9 mouse cellular contexts compared by ENCODE assay signal in genomic region chr1:187609021-187609852, GRCm38 (mm10). TPM values are rescaled to one million over a fixed set of nuclear protein-coding genes. Genes with fewer than 3 reads are reported as not detected.
DNase-seq lines count a peak whose midpoint lies in the region; ATAC-seq and TF ChIP-seq lines count a peak whose summit lies in the region.
"Had no signal": no experiment of that assay in that cellular context is flagged by ENCODE, and none has a peak within 500 bp of the region (broad histone marks: within the 10 kb centered on the region; RNA-seq: fewer than 3 reads in every experiment).

No protein-coding gene starts in this region.

- peak; percentile 67 for DNase-seq in lung, embryonic 14.5 days
- no peak for DNase-seq in lung, postnatal 36 days
- peak; percentile 75 for DNase-seq in embryonic facial prominence, embryonic 10.5 days (ENCODE audit: low spot score)
- peak; percentile 79 for DNase-seq in kidney, postnatal 14 days
- no peak for DNase-seq in frontal cortex, postnatal 14 days (ENCODE audit: low spot score in 2 of 2)
- no peak for DNase-seq in ovary, postnatal 36 days (ENCODE audit: low spot score)

- no peaks in the 10 kb centered on the region for H3K9me3 ChIP-seq in lung, embryonic 14.5 days (ENCODE audit: low read depth, low read length)
- H3K9me3 ChIP-seq in embryonic facial prominence, embryonic 10.5 days, result no peaks in the 10 kb centered on the region
- no peaks in the 10 kb centered on the region for H3K9me3 ChIP-seq in heart, embryonic 16.5 days (replicated peaks; ENCODE audit: control insufficient read depth, low read length)
- H3K9me3 ChIP-seq in midbrain, embryonic 13.5 days, result no peaks in the 10 kb centered on the region

- H3K4me2 ChIP-seq in lung, embryonic 14.5 days, result peak overlapping the region; percentile 94
- peak overlapping the region; percentile 93 for H3K4me2 ChIP-seq in heart, embryonic 16.5 days (ENCODE audit: low read depth, low read length)
- peak overlapping the region; percentile 81 for H3K4me2 ChIP-seq in midbrain, embryonic 13.5 days (replicated peaks)

- peak overlapping the region; percentile 46 for H3K9ac ChIP-seq in lung, embryonic 14.5 days
- peak overlapping the region; percentile 86 for H3K9ac ChIP-seq in heart, embryonic 16.5 days (ENCODE audit: low read length)
- H3K9ac ChIP-seq in midbrain, embryonic 13.5 days (replicated peaks), result peak overlapping the region; percentile 53

- ATAC-seq in lung, embryonic 14.5 days (ENCODE audit: insufficient read depth), result peak; percentile 42
- ATAC-seq in heart, embryonic 16.5 days (replicated peaks; ENCODE audit: extremely low read depth, insufficient read depth, low FRiP score), result peak; percentile 53
- ATAC-seq in midbrain, embryonic 13.5 days, result peak; percentile 25; the same call in 1 of the 2 replicates
- ATAC-seq: Patski had no signal

- no peaks in the 10 kb centered on the region for H3K36me3 ChIP-seq in lung, embryonic 14.5 days (ENCODE audit: insufficient read depth)
- no peaks in the 10 kb centered on the region for H3K36me3 ChIP-seq in embryonic facial prominence, embryonic 10.5 days (replicated peaks)
- H3K36me3 ChIP-seq in heart, embryonic 16.5 days (ENCODE audit: control insufficient read depth, insufficient read depth), result no peaks in the 10 kb centered on the region
- H3K36me3 ChIP-seq in midbrain, embryonic 13.5 days, result no peaks in the 10 kb centered on the region

- peak; percentile 3; the same call in 1 of the 2 replicates for TF ChIP-seq CTCF in lung, embryonic 14.5 days (IDR thresholded peaks at IDR 0.05; ENCODE audit: low read depth)

- WGBS in lung, embryonic 14.5 days, result under 1% methylated on average over 70 of the region's 72 CpGs
- under 1% methylated on average over 72 of the region's 72 CpGs for whole genome bisulfite sequencing in embryonic facial prominence, embryonic 10.5 days
- under 1% methylated on average over 72 of the region's 72 CpGs for WGBS in heart, embryonic 16.5 days
- under 1% methylated on average over 72 of the region's 72 CpGs for WGBS in midbrain, embryonic 13.5 days

- H3K4me3 ChIP-seq in lung, embryonic 14.5 days (ENCODE audit: low read depth, low read length), result peak overlapping the region; percentile 49
- H3K4me3 ChIP-seq in embryonic facial prominence, embryonic 10.5 days, result peak overlapping the region; percentile 63
- H3K4me3 ChIP-seq in heart, embryonic 16.5 days (ENCODE audit: low read length), result peak overlapping the region; percentile 77
- peak overlapping the region; percentile 45 for H3K4me3 ChIP-seq in midbrain, embryonic 13.5 days (replicated peaks)

- H3K4me1 ChIP-seq in lung, embryonic 14.5 days (ENCODE audit: insufficient read depth), result no peaks in the 10 kb centered on the region
- peaks cover 72% of the 10 kb centered on the region for H3K4me1 ChIP-seq in embryonic facial prominence, embryonic 10.5 days
- H3K4me1 ChIP-seq in heart, embryonic 16.5 days (ENCODE audit: control insufficient read depth, insufficient read depth, low read length), result peaks cover 25% of the 10 kb centered on the region
- peaks cover 58% of the 10 kb centered on the region for H3K4me1 ChIP-seq in midbrain, embryonic 13.5 days (replicated peaks)

- peaks cover 73% of the 10 kb centered on the region for H3K27me3 ChIP-seq in lung, embryonic 14.5 days (ENCODE audit: insufficient read depth, low read length)
- peaks cover 83% of the 10 kb centered on the region for H3K27me3 ChIP-seq in embryonic facial prominence, embryonic 10.5 days (replicated peaks; ENCODE audit: low read depth, poor library complexity, severe bottlenecking)
- peaks cover 33% of the 10 kb centered on the region for H3K27me3 ChIP-seq in heart, embryonic 16.5 days (ENCODE audit: control insufficient read depth, insufficient read depth, low read length)
- H3K27me3 ChIP-seq in midbrain, embryonic 13.5 days, result peaks cover 87% of the 10 kb centered on the region
- H3K27me3 ChIP-seq: Patski had no signal

- H3K27ac ChIP-seq in lung, embryonic 14.5 days (ENCODE audit: low read depth), result no peak overlapping the region
- H3K27ac ChIP-seq in embryonic facial prominence, embryonic 10.5 days (replicated peaks), result peak overlapping the region; percentile 65
- H3K27ac ChIP-seq in heart, embryonic 16.5 days (ENCODE audit: low read length), result peak overlapping the region; percentile 82
- no peak overlapping the region for H3K27ac ChIP-seq in midbrain, embryonic 13.5 days

RNA-seq across cellular contexts. Expression of gene Esrrg, which starts 0.6 kb away (rescaled TPM):
- polyA plus RNA-seq in lung, embryonic 14.5 days (2014; fragmentation: Nextera tagmentation; extraction: Ambion mirVana), result 0.85 and 1.8 TPM in 2 replicates
- polyA plus RNA-seq in embryonic facial prominence, embryonic 10.5 days (2016; fragmentation: Nextera tagmentation; extraction: Ambion mirVana), result 1.1 and 2.5 TPM in 2 replicates
- 23.0 and 23.5 TPM in 2 replicates for polyA plus RNA-seq in heart, embryonic 16.5 days (2015; fragmentation: Nextera tagmentation; extraction: Ambion mirVana)
- 16.5 and 16.9 TPM in 2 replicates for polyA plus RNA-seq in midbrain, embryonic 13.5 days (2015; fragmentation: Nextera tagmentation; extraction: Ambion mirVana)

Comparison
In these comparisons a context has a peak if more than half of its experiments do, and no peak if none do; other contexts are left out.
1. DNase-seq: peak in lung, embryonic 14.5 days (single experiment), embryonic facial prominence, embryonic 10.5 days (single experiment) and kidney, postnatal 14 days (single experiment); none in lung, postnatal 36 days (single experiment), frontal cortex, postnatal 14 days (0 of 2) and ovary, postnatal 36 days (single experiment).
2. H3K27ac ChIP-seq: peak in embryonic facial prominence, embryonic 10.5 days (single experiment) and heart, embryonic 16.5 days (single experiment); none in lung, embryonic 14.5 days (single experiment) and midbrain, embryonic 13.5 days (single experiment).
3. Peak in every context shown above with its lines, with median percentiles within 50 percentile points of each other: ATAC-seq, H3K4me2 ChIP-seq, H3K4me3 ChIP-seq and H3K9ac ChIP-seq.